17 mouse cellular contexts compared by ENCODE assay signal in genomic region chr1:22804148-22804885, GRCm38 (mm10). TPM values are rescaled to one million over a fixed set of nuclear protein-coding genes. Genes with fewer than 3 reads are reported as not detected.
DNase-seq lines count a peak whose midpoint lies in the region; ATAC-seq and TF ChIP-seq lines count a peak whose summit lies in the region.
"Had no signal": no experiment of that assay in that cellular context is flagged by ENCODE, and none has a peak within 500 bp of the region (broad histone marks: within the 10 kb centered on the region; RNA-seq: fewer than 3 reads in every experiment).

No protein-coding gene starts in this region.

- H3K9me3 ChIP-seq in limb, embryonic 12.5 days: no peaks in the 10 kb centered on the region
- H3K9me3 ChIP-seq in limb, embryonic 10.5 days (replicated peaks): no peaks in the 10 kb centered on the region
- H3K9me3 ChIP-seq in forebrain, postnatal 0 days (ENCODE audit: low read length): no peaks in the 10 kb centered on the region
- no peaks in the 10 kb centered on the region for H3K9me3 ChIP-seq in midbrain, postnatal 0 days (ENCODE audit: low read length)

- no peak for TF ChIP-seq CTCF in forebrain, postnatal 0 days (IDR thresholded peaks at IDR 0.05; ENCODE audit: low read depth)
- TF ChIP-seq CTCF in midbrain, postnatal 0 days (IDR thresholded peaks at IDR 0.05): no peak

- peak; percentile 55 for DNase-seq in cerebellum, adult 9-10 months
- DNase-seq in limb, embryonic 10.5 days (ENCODE audit: low spot score): no peak
- DNase-seq in forebrain, postnatal 0 days: no peak
- DNase-seq in midbrain, postnatal 0 days (ENCODE audit: low spot score): no peak
- no peak for DNase-seq in embryo, embryonic 10 days (ENCODE audit: low spot score)
- DNase-seq: heart, postnatal 36 days; kidney, postnatal 14 days; left cerebral cortex, postnatal 4 days; thymus, adult 2 months had no signal

- peaks cover 12% of the 10 kb centered on the region; the same call in 1 of the 2 replicates for H3K4me1 ChIP-seq in limb, embryonic 12.5 days (replicated peaks)
- peaks cover 10% of the 10 kb centered on the region for H3K4me1 ChIP-seq in limb, embryonic 10.5 days
- peaks cover 19% of the 10 kb centered on the region for H3K4me1 ChIP-seq in forebrain, postnatal 0 days (ENCODE audit: insufficient read depth)
- peaks cover 8% of the 10 kb centered on the region; the same call in 1 of the 2 replicates for H3K4me1 ChIP-seq in midbrain, postnatal 0 days (ENCODE audit: insufficient read depth, low read length)

- H3K27me3 ChIP-seq in limb, embryonic 12.5 days: peaks cover 19% of the 10 kb centered on the region
- H3K27me3 ChIP-seq in limb, embryonic 10.5 days (ENCODE audit: low read depth, poor library complexity, severe bottlenecking): peaks cover 32% of the 10 kb centered on the region
- H3K27me3 ChIP-seq in forebrain, postnatal 0 days (ENCODE audit: insufficient read depth, low read length): no peaks in the 10 kb centered on the region
- no peaks in the 10 kb centered on the region for H3K27me3 ChIP-seq in midbrain, postnatal 0 days (ENCODE audit: insufficient read depth, low read length)

- H3K36me3 ChIP-seq in limb, embryonic 12.5 days: no peaks in the 10 kb centered on the region
- no peaks in the 10 kb centered on the region for H3K36me3 ChIP-seq in limb, embryonic 10.5 days
- H3K36me3 ChIP-seq in forebrain, postnatal 0 days (ENCODE audit: insufficient read depth): no peaks in the 10 kb centered on the region
- H3K36me3 ChIP-seq in midbrain, postnatal 0 days (ENCODE audit: insufficient read depth, low read length): no peaks in the 10 kb centered on the region
- H3K36me3 ChIP-seq: G1E had no signal

- no peak overlapping the region for H3K4me3 ChIP-seq in limb, embryonic 12.5 days (replicated peaks)
- H3K4me3 ChIP-seq in limb, embryonic 10.5 days: no peak overlapping the region
- H3K4me3 ChIP-seq in forebrain, postnatal 0 days (ENCODE audit: low read depth, low read length): peak overlapping the region; percentile 92
- H3K4me3 ChIP-seq in midbrain, postnatal 0 days (ENCODE audit: low read depth, low read length): peak overlapping the region; percentile 53
- H3K4me3 ChIP-seq: myocyte had no signal

- H3K9ac ChIP-seq in limb, embryonic 12.5 days (replicated peaks): no peak overlapping the region
- H3K9ac ChIP-seq in forebrain, postnatal 0 days: 0 out of 2 replicates have a peak overlapping the region, but pooled peaks have one; percentile 95
- peak overlapping the region; percentile 92; the same call in 1 of the 2 replicates for H3K9ac ChIP-seq in midbrain, postnatal 0 days (replicated peaks; ENCODE audit: low read length, poor library complexity, severe bottlenecking)

- no peak for ATAC-seq in cerebellum, adult (ENCODE audit: insufficient number of reproducible peaks, low FRiP score, low TSS enrichment)
- ATAC-seq in limb, embryonic 12.5 days (ENCODE audit: insufficient number of reproducible peaks, insufficient read depth, low FRiP score, low TSS enrichment, low read depth): no peak
- ATAC-seq in forebrain, postnatal 0 days: no peak
- no peak for ATAC-seq in midbrain, postnatal 0 days (ENCODE audit: low FRiP score)
- no peak for ATAC-seq in erythroid progenitor cell, adult 5-6 weeks (replicated peaks; ENCODE audit: low FRiP score, poor library complexity, severe bottlenecking)
- ATAC-seq: activated CD4-positive, CD25-positive, alpha-beta regulatory T cell, adult 4 months; lung, postnatal 0 days had no signal

- WGBS in limb, embryonic 12.5 days: 68% methylated on average over 4 of the region's 4 CpGs
- WGBS in limb, embryonic 10.5 days: 83% methylated on average over 4 of the region's 4 CpGs
- 72% methylated on average over 4 of the region's 4 CpGs for WGBS in forebrain, postnatal 0 days
- 76% methylated on average over 4 of the region's 4 CpGs for WGBS in midbrain, postnatal 0 days

- no peak overlapping the region for H3K27ac ChIP-seq in limb, embryonic 12.5 days
- H3K27ac ChIP-seq in limb, embryonic 10.5 days: no peak overlapping the region
- H3K27ac ChIP-seq in forebrain, postnatal 0 days (ENCODE audit: low read depth, low read length): no peak overlapping the region
- no peak overlapping the region for H3K27ac ChIP-seq in midbrain, postnatal 0 days (ENCODE audit: low read depth, low read length)

- H3K4me2 ChIP-seq in limb, embryonic 12.5 days: peak overlapping the region; percentile 90; the same call in 1 of the 2 replicates
- peak overlapping the region; percentile 83 for H3K4me2 ChIP-seq in forebrain, postnatal 0 days (ENCODE audit: low read depth)
- H3K4me2 ChIP-seq in midbrain, postnatal 0 days (ENCODE audit: low read depth, low read length, poor library complexity, severe bottlenecking): peak overlapping the region; percentile 82

RNA-seq across cellular contexts. Expression of gene Rims1, which starts 1.5 kb away (rescaled TPM):
- 2.3 and 2.5 TPM in 2 replicates for polyA plus RNA-seq in limb, embryonic 12.5 days (2016; fragmentation: Nextera tagmentation; extraction: Ambion mirVana)
- 0.48 and 0.83 TPM in 2 replicates for polyA plus RNA-seq in limb, embryonic 10.5 days (2016; fragmentation: Nextera tagmentation; extraction: Ambion mirVana)
- 51.2 and 57.1 TPM in 2 replicates for total RNA-seq in forebrain, postnatal 0 days (2014; rRNA removed)
- 7.9 and 18.6 TPM in 2 replicates for polyA plus RNA-seq in forebrain, postnatal 0 days (2015; fragmentation: Nextera tagmentation; extraction: Ambion mirVana)
- 65.5 and 76.5 TPM in 2 replicates for total RNA-seq in midbrain, postnatal 0 days (2014; rRNA removed)
- 19.9 and 26.2 TPM in 2 replicates for polyA plus RNA-seq in midbrain, postnatal 0 days (2015; fragmentation: Nextera tagmentation; extraction: Ambion mirVana)
- total RNA-seq in erythroid progenitor cell, adult 5-6 weeks (2015; ENCODE audit: low replicate concordance): not detected in 2 replicates
- total RNA-seq in erythroid progenitor cell, adult 5-6 weeks (2017; ENCODE audit: low replicate concordance): 0.51 TPM in 1 of 2 replicates, not detected in the other
- total RNA-seq: granulocyte monocyte progenitor cell, adult 5-6 weeks had no signal
- polyA plus RNA-seq: activated CD4-positive, CD25-positive, alpha-beta regulatory T cell, adult 4 months; G1E; myocyte; thymus, adult 2 months had no signal

Comparison
In these comparisons a context has a peak if more than half of its experiments do, and no peak if none do; other contexts are left out.
1. H3K4me3 ChIP-seq: peak in forebrain, postnatal 0 days (single experiment) and midbrain, postnatal 0 days (single experiment); none in limb, embryonic 12.5 days (single experiment) and limb, embryonic 10.5 days (single experiment).
2. Peak in every context shown above with its lines, with median percentiles within 50 percentile points of each other: H3K4me2 ChIP-seq.